ENCODE assay signal across 15 mouse cellular contexts in the genomic region with DNA sequence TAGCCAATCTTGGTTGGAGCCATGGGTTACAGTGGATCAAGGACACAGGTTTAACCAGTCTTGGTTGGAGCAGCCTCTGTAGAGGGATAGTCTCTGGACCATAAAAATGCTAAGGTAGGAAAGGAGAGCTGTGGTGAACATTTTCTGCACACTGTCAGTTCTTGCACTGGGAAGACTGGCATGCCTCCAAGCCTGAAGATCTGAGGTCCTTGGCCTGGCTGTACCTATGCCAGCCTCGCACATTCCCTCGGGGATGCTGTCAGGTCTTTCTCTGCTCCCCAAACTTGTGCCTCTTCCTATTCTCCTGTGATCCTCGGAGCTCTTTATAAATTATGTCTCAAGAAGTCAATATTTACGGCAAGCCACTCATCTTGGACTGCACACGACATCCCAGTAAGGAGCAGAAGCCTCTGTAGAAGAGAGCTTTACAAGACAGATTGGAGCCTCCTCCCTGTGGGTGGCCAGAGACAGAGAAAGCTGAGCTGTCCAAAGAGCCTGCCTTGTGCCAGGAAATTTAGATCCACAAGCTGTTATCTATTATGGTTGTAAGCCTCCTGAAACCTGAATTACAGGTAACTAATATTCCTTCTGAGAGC.
DNase-seq lines count a peak whose midpoint lies in the region; ATAC-seq and TF ChIP-seq lines count a peak whose summit lies in the region.
"Had no signal": no experiment of that assay in that cellular context is flagged by ENCODE, and none has a peak within 500 bp of the region (broad histone marks: within the 10 kb centered on the region; RNA-seq: fewer than 3 reads in every experiment).

No protein-coding gene starts in this region.

- TF ChIP-seq CTCF in liver, adult 2 months (IDR thresholded peaks at IDR 0.05; ENCODE audit: low read depth, low read length): no peak
- TF ChIP-seq CTCF in intestine, postnatal 0 days (IDR thresholded peaks at IDR 0.05; ENCODE audit: low read depth): no peak

- H3K9me3 ChIP-seq in forebrain, embryonic 14.5 days (replicated peaks; ENCODE audit: control insufficient read depth, low read length): no peaks in the 10 kb centered on the region
- no peaks in the 10 kb centered on the region for H3K9me3 ChIP-seq in intestine, postnatal 0 days (ENCODE audit: control insufficient read depth)
- H3K9me3 ChIP-seq: hindbrain, embryonic 10.5 days; liver, embryonic 12.5 days; midbrain, embryonic 12.5 days had no signal

- peaks cover 4% of the 10 kb centered on the region; the same call in 1 of the 2 replicates for H3K79me2 ChIP-seq in liver, adult 2 months (ENCODE audit: control insufficient read depth, insufficient read depth, low read length)

- H3K4me1 ChIP-seq in liver, adult 2 months (ENCODE audit: control insufficient read depth, insufficient read depth, low read length): peaks cover 13% of the 10 kb centered on the region
- H3K4me1 ChIP-seq in forebrain, embryonic 14.5 days (ENCODE audit: control insufficient read depth, insufficient read depth, low read length): no peaks in the 10 kb centered on the region
- no peaks in the 10 kb centered on the region for H3K4me1 ChIP-seq in intestine, postnatal 0 days (replicated peaks; ENCODE audit: control insufficient read depth, insufficient read depth, low read length)
- H3K4me1 ChIP-seq: liver, embryonic 12.5 days; midbrain, embryonic 12.5 days had no signal

- peak; percentile 68 for ATAC-seq in frontal cortex, adult (ENCODE audit: low TSS enrichment)
- no peak for ATAC-seq in forebrain, embryonic 14.5 days
- no peak for ATAC-seq in intestine, postnatal 0 days
- ATAC-seq: liver, embryonic 12.5 days; lung, postnatal 0 days had no signal

- H3K27ac ChIP-seq in liver, adult 2 months (replicated peaks; ENCODE audit: insufficient read depth, low read depth, low read length): no peak overlapping the region
- H3K27ac ChIP-seq in forebrain, embryonic 14.5 days (ENCODE audit: low read depth, low read length): no peak overlapping the region
- no peak overlapping the region for H3K27ac ChIP-seq in intestine, postnatal 0 days (ENCODE audit: low read depth, low read length)
- H3K27ac ChIP-seq: hindbrain, embryonic 10.5 days; kidney, postnatal 0 days; liver, embryonic 12.5 days; midbrain, embryonic 12.5 days had no signal

- H3K4me2 ChIP-seq in forebrain, embryonic 14.5 days (ENCODE audit: low read length): no peak overlapping the region
- no peak overlapping the region for H3K4me2 ChIP-seq in intestine, postnatal 0 days (replicated peaks; ENCODE audit: low read depth)
- H3K4me2 ChIP-seq: liver, embryonic 12.5 days; midbrain, embryonic 12.5 days had no signal

- no peak for TF ChIP-seq POLR2A in liver, adult 2 months (IDR thresholded peaks at IDR 0.05; ENCODE audit: extremely low read depth, insufficient read depth, low read length)

- no peaks in the 10 kb centered on the region for H3K27me3 ChIP-seq in liver, adult 2 months (ENCODE audit: control insufficient read depth, insufficient read depth, low read length)
- H3K27me3 ChIP-seq in forebrain, embryonic 14.5 days (replicated peaks; ENCODE audit: control insufficient read depth, insufficient read depth, low read length): no peaks in the 10 kb centered on the region
- H3K27me3 ChIP-seq in intestine, postnatal 0 days (replicated peaks; ENCODE audit: control insufficient read depth, insufficient read depth, low read length): no peaks in the 10 kb centered on the region
- H3K27me3 ChIP-seq: liver, embryonic 12.5 days; midbrain, embryonic 12.5 days had no signal

- no peak for DNase-seq in frontal cortex, postnatal 10 days (ENCODE audit: low spot score in 2 of 2)
- peak; percentile 59 for DNase-seq in liver, adult 2 months (ENCODE audit: extremely low read depth, low read depth, low spot score)
- no peak for DNase-seq in liver
- DNase-seq in cerebellum, adult 11 months: peak; percentile 59
- peak; percentile 64 for DNase-seq in kidney, adult 9 months
- DNase-seq in forebrain, embryonic 14.5 days (ENCODE audit: low spot score): no peak
- DNase-seq: retina, postnatal 1 day had no signal

- no peak overlapping the region for H3K4me3 ChIP-seq in liver, adult 2 months (ENCODE audit: insufficient read depth, low read depth, low read length)
- no peak overlapping the region for H3K4me3 ChIP-seq in forebrain, embryonic 14.5 days (ENCODE audit: low read depth, low read length)
- H3K4me3 ChIP-seq in intestine, postnatal 0 days (ENCODE audit: low read depth, low read length): no peak overlapping the region
- H3K4me3 ChIP-seq: erythroblast, embryonic 14.5 days; hindbrain, embryonic 10.5 days; liver, embryonic 12.5 days; midbrain, embryonic 12.5 days had no signal

- H3K9ac ChIP-seq in liver, adult 2 months (ENCODE audit: low read depth, low read length): no peak overlapping the region
- no peak overlapping the region for H3K9ac ChIP-seq in forebrain, embryonic 14.5 days (ENCODE audit: low read length)
- H3K9ac ChIP-seq in intestine, postnatal 0 days (ENCODE audit: low read depth, low read length): no peak overlapping the region
- H3K9ac ChIP-seq: liver, embryonic 12.5 days; midbrain, embryonic 12.5 days had no signal

- H3K36me3 ChIP-seq in liver, adult 2 months (ENCODE audit: control insufficient read depth, insufficient read depth, low read length): no peaks in the 10 kb centered on the region
- H3K36me3 ChIP-seq in forebrain, embryonic 14.5 days (ENCODE audit: control insufficient read depth, insufficient read depth, low read length): no peaks in the 10 kb centered on the region
- no peaks in the 10 kb centered on the region for H3K36me3 ChIP-seq in intestine, postnatal 0 days (ENCODE audit: control insufficient read depth, insufficient read depth)
- H3K36me3 ChIP-seq: hindbrain, embryonic 10.5 days; liver, embryonic 12.5 days; midbrain, embryonic 12.5 days had no signal

- WGBS in liver, adult 2 months: 57% methylated on average over 5 of the region's 5 CpGs
- 84% methylated on average over 5 of the region's 5 CpGs for WGBS in forebrain, embryonic 14.5 days
- WGBS in intestine, postnatal 0 days: 59% methylated on average over 5 of the region's 5 CpGs

Comparison
In these comparisons a context has a peak if more than half of its experiments do, and no peak if none do; other contexts are left out.
1. DNase-seq: peak in liver, adult 2 months (single experiment), cerebellum, adult 11 months (single experiment) and kidney, adult 9 months (single experiment); none in frontal cortex, postnatal 10 days (0 of 2), liver (single experiment) and forebrain, embryonic 14.5 days (single experiment).